Mouse (Mus musculus): ENCODE data around the gene B830017H08Rik.

DNA sequence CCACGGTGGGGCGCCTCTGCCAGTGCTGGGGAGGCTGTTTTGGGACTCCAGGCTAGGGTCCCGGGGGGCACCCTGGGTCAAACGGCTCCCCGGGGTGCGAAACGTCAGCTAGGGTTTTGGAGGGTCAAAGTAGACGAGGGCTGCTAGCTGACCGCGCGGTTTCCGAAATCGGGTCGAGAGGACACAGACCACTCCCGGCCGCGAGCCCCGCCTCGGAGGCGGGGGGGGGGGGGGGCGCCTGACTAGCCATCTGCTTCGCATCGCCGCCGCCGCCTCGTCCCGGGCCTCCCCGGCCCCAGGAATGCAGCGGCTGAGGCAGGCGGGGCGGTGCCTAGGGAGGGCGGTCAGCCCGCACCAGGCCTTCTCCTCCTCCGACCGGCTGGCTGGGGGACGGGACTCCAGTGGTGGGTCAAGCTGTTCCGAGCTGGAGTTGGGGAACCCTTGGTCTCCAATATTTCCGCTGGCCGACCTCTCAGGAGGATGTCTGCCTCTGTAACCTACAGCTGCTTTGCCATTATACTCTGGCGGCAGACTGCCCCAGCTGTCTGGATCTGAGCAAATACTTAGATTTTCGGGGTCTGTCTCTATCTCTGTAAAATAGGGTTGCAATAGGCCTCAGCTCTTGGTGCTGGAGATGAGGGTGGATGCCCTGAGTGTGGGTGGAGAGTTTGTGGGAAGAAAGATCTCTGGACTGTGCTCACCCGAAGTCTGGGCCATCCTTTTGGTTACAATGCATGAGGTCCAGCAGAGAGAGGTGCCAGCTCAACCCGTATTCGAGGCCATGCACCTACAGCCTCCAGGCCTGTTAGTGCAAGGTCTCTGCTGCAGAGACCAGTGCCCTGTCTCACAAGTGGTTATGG is 34.4 kb upstream of the B830017H08Rik start:
- no peak for TF ChIP-seq EP300 (IDR thresholded peaks at IDR 0.05; ENCODE audit: insufficient read depth, low read depth, low read length)
- no peak for TF ChIP-seq CTCF (IDR thresholded peaks at IDR 0.05; ENCODE audit: low read depth, low read length)
